Mouse (Mus musculus) spleen, adult 2 months (tissue): Measurements from ENCODE around the gene 1700024P04Rik. TPM values are rescaled to one million over a fixed set of nuclear protein-coding genes. Genes with fewer than 3 reads are reported as not detected.

ENCODE experiments used
- DNase-seq, 2 experiments: peaks; one replicate each; pipeline versions ENCODE4 v3.0.0 to v3.0.0-alpha.2; 2012 to 2021; ENCODE audit warnings: low spot score in 2 of 2, low read depth in 1 of 2
- H3K27ac ChIP-seq: fragments of 200-500 bp; 2 replicates; pipeline ENCODE4 v1.5.1; 2012; ENCODE audit warnings: low read length, inconsistent platforms; ENCODE audit not compliant: insufficient read depth
- H3K27me3 ChIP-seq: fragments of 200-500 bp; 2 replicates; pipeline ENCODE4 v1.6.1; 2012; ENCODE audit warnings: mild to moderate bottlenecking, moderate library complexity, low read length, inconsistent platforms; ENCODE audit not compliant: control insufficient read depth, insufficient read depth
- H3K36me3 ChIP-seq: fragments of 200-500 bp; 2 replicates; pipeline ENCODE4 v1.6.1; 2012; ENCODE audit warnings: mild to moderate bottlenecking, low read length, inconsistent platforms; ENCODE audit not compliant: control insufficient read depth, insufficient read depth
- H3K4me1 ChIP-seq: fragments of 200-500 bp; 2 replicates; pipeline ENCODE4 v1.6.1; 2011; ENCODE audit warnings: inconsistent platforms; ENCODE audit not compliant: control insufficient read depth, insufficient read depth, insufficient read length
- H3K4me3 ChIP-seq: fragments of 200-500 bp; 2 replicates; pipeline ENCODE4 v1.5.1; 2011; ENCODE audit warnings: mild to moderate bottlenecking, inconsistent platforms; ENCODE audit not compliant: insufficient read depth, insufficient read length; ENCODE audit errors: extremely low read depth
- CTCF ChIP-seq: fragments of 200-500 bp; IDR thresholded peaks from 2 replicates; pipeline ENCODE4 v1.5.1; 2011; ENCODE audit warnings: mild to moderate bottlenecking, inconsistent platforms; ENCODE audit not compliant: insufficient read depth, insufficient read length, insufficient replicate concordance; ENCODE audit errors: extremely low read depth
- POLR2A ChIP-seq: fragments of 200-500 bp; IDR thresholded peaks from 2 replicates; pipeline ENCODE4 v1.6.1; 2011; ENCODE audit warnings: low read depth, low read length, inconsistent platforms
- WGBS: fragments of 180-500 bp; shearing (Covaris S2); methylation state at CpG from one replicate; pipeline ENCODE4 v1.1.7; 2018; 5-methylcytosine and 5-hydroxymethylcytosine counted together
- polyA plus RNA-seq: library from polyadenylated mRNA; depleted of rRNA; stranded (reverse); fragments of >200 nt; gene quantifications from 2 replicates; pipeline ENCODE4 v1.2.3, GENCODE M21; 2012; rRNA removed

The 1700024P04Rik gene
- not detected in 2 replicates for polyA plus RNA-seq

- Histone ChIP-seq H3K27ac (no peak within 1 kb of the TSS), H3K4me3 (no peak within 1 kb of the TSS), H3K4me1 (no peaks in the 10 kb centered on the region), H3K36me3 (no peaks in the 10 kb centered on the region), H3K27me3 (no peaks in the 10 kb centered on the region)
- TF ChIP-seq CTCF: no peak
- TF ChIP-seq POLR2A: no peak
- no peak for DNase-seq
- WGBS: 66% methylated on average over 2 of the region's 2 CpGs
Observed at GRCm38 (mm10) chr13:98984465-98984864, at the start of gene 1700024P04Rik. TSS of gene 1700024P04Rik (minus strand) at chr13:98984565.

GRCm38 (mm10) chr13:99031223-99032216 lies 47.2 kb upstream of the 1700024P04Rik start:
- WGBS: 87% methylated on average over 11 of the region's 11 CpGs
- TF ChIP-seq CTCF (no peak), POLR2A (no peak)
- H3K4me1 ChIP-seq: peaks cover 2% of the 10 kb centered on the region; the same call in 1 of the 2 replicates
- H3K4me3 ChIP-seq: no peak overlapping the region
- no peaks in the 10 kb centered on the region for H3K27me3 ChIP-seq
- DNase-seq: no peak
- H3K27ac ChIP-seq: no peak overlapping the region
- H3K36me3 ChIP-seq: no peaks in the 10 kb centered on the region

GRCm38 (mm10) chr13:99030579-99031200 lies 46.3 kb upstream of the 1700024P04Rik start:
- H3K27ac ChIP-seq: no peak overlapping the region

GRCm38 (mm10) chr13:99025268-99025667 lies 40.9 kb upstream of the 1700024P04Rik start:
- Histone ChIP-seq H3K27me3 (no peaks in the 10 kb centered on the region), H3K4me3 (no peak overlapping the region), H3K36me3 (no peaks in the 10 kb centered on the region), H3K27ac (no peak overlapping the region), H3K4me1 (peaks cover 2% of the 10 kb centered on the region; the same call in 1 of the 2 replicates)
- TF ChIP-seq CTCF: no peak
- TF ChIP-seq POLR2A: no peak
- WGBS: 93% methylated on average over 5 of the region's 5 CpGs
- DNase-seq: no peak

More at GRCm38 (mm10) chr13:99030579-99031200, 46.3 kb upstream of the 1700024P04Rik start:
- DNase-seq: no peak
- 43% methylated on average over 15 of the region's 15 CpGs for WGBS
- no peak overlapping the region for H3K4me3 ChIP-seq
- H3K27me3 ChIP-seq: no peaks in the 10 kb centered on the region
- no peak for TF ChIP-seq POLR2A
- TF ChIP-seq CTCF: no peak
- H3K4me1 ChIP-seq: peaks cover 2% of the 10 kb centered on the region; the same call in 1 of the 2 replicates
- H3K36me3 ChIP-seq: no peaks in the 10 kb centered on the region

- WGBS: 92% methylated on average over 7 of the region's 7 CpGs
Observed at GRCm38 (mm10) chr13:99022036-99022435, 37.7 kb upstream of the 1700024P04Rik start.

GRCm38 (mm10) chr13:99021181-99021580 lies 36.8 kb upstream of the 1700024P04Rik start:
- H3K4me1 ChIP-seq: no peaks in the 10 kb centered on the region
- H3K27me3 ChIP-seq: no peaks in the 10 kb centered on the region
- H3K27ac ChIP-seq: no peak overlapping the region
- H3K4me3 ChIP-seq: no peak overlapping the region
- no peak for TF ChIP-seq CTCF
- TF ChIP-seq POLR2A: no peak
- 79% methylated on average over 6 of the region's 6 CpGs for WGBS
- H3K36me3 ChIP-seq: no peaks in the 10 kb centered on the region
- no peak for DNase-seq

More at GRCm38 (mm10) chr13:99022036-99022435, 37.7 kb upstream of the 1700024P04Rik start:
- Histone ChIP-seq H3K27ac (no peak overlapping the region), H3K4me3 (no peak overlapping the region), H3K4me1 (no peaks in the 10 kb centered on the region), H3K36me3 (no peaks in the 10 kb centered on the region), H3K27me3 (no peaks in the 10 kb centered on the region)
- TF ChIP-seq POLR2A (no peak), CTCF (no peak)
- no peak for DNase-seq
